Mouse (Mus musculus) myocyte (in vitro differentiated cells): Measurements from ENCODE around the gene Cyb5rl. TPM values are rescaled to one million over a fixed set of nuclear protein-coding genes. Genes with fewer than 3 reads are reported as not detected.

Source experiments
- H3K27me3 ChIP-seq: one replicate; pipeline ENCODE4 v1.6.1; 2011; ENCODE audit not compliant: control insufficient read depth, insufficient read depth, insufficient read length
- H3K36me3 ChIP-seq: one replicate; pipeline ENCODE4 v1.6.1; 2011; ENCODE audit not compliant: control insufficient read depth, insufficient read depth
- H3K4me2 ChIP-seq: one replicate; pipeline ENCODE4 v1.6.1; 2011; ENCODE audit warnings: low read depth, control low read depth
- H3K4me3 ChIP-seq: one replicate; pipeline ENCODE4 v1.5.1; 2011; ENCODE audit warnings: mild to moderate bottlenecking, control low read depth, moderate library complexity
- H3K79me2 ChIP-seq: one replicate; pipeline ENCODE4 v1.6.1; 2011; ENCODE audit not compliant: control insufficient read depth, insufficient read depth
- H3ac ChIP-seq: one replicate; pipeline ENCODE4 v1.6.1; 2011; ENCODE audit not compliant: control insufficient read depth, insufficient read length
- CEBPB ChIP-seq: IDR thresholded peaks from 2 replicates; pipeline ENCODE4 v1.6.1; 2011; ENCODE audit warnings: mild to moderate bottlenecking, moderate library complexity; ENCODE audit not compliant: poor library complexity, insufficient read depth, severe bottlenecking
- E2F4 ChIP-seq: IDR thresholded peaks from one replicate; pipeline ENCODE4 v1.6.1; 2011; ENCODE audit warnings: mild to moderate bottlenecking, control low read depth, moderate library complexity; ENCODE audit not compliant: insufficient read depth
- MAX ChIP-seq: IDR thresholded peaks from one replicate; pipeline ENCODE4 v1.6.1; 2011; ENCODE audit warnings: low read depth, mild to moderate bottlenecking, control low read depth
- MYOD1 ChIP-seq, 3 experiments: IDR thresholded peaks; one replicate each; pipeline ENCODE4 v1.6.1; 2011; ENCODE audit warnings: control low read depth in 2 of 3, low read depth in 2 of 3, mild to moderate bottlenecking in 2 of 3, moderate library complexity in 1 of 3; ENCODE audit not compliant: insufficient read length in 2 of 3, control insufficient read depth in 1 of 3
- MYOG ChIP-seq, 3 experiments: IDR thresholded peaks; one replicate each; pipeline ENCODE4 v1.6.1; 2011; ENCODE audit warnings: control low read depth in 2 of 3, low read depth in 2 of 3, mild to moderate bottlenecking in 2 of 3; ENCODE audit not compliant: insufficient read length in 2 of 3, control insufficient read depth in 1 of 3, insufficient read depth in 1 of 3
- POLR2A ChIP-seq: IDR thresholded peaks from one replicate; pipeline ENCODE4 v1.6.1; 2011; ENCODE audit warnings: low read depth, mild to moderate bottlenecking, control low read depth, moderate library complexity; ENCODE audit not compliant: insufficient read length
- POLR2AphosphoS2 ChIP-seq: IDR thresholded peaks from one replicate; pipeline ENCODE4 v1.6.1; 2011; ENCODE audit warnings: low read depth, control low read depth; ENCODE audit not compliant: insufficient read length
- REST ChIP-seq: IDR thresholded peaks from one replicate; pipeline ENCODE4 v1.6.1; 2011; ENCODE audit warnings: mild to moderate bottlenecking, control low read depth, moderate library complexity; ENCODE audit not compliant: insufficient read depth, insufficient read length
- SRF ChIP-seq: IDR thresholded peaks from one replicate; pipeline ENCODE4 v1.6.1; 2011; ENCODE audit warnings: low read depth; ENCODE audit not compliant: control insufficient read depth, insufficient read length
- TCF12 ChIP-seq: IDR thresholded peaks from one replicate; pipeline ENCODE4 v1.6.1; 2011; ENCODE audit warnings: mild to moderate bottlenecking, control low read depth; ENCODE audit not compliant: poor library complexity, insufficient read depth, severe bottlenecking
- TCF3 ChIP-seq: IDR thresholded peaks from one replicate; pipeline ENCODE4 v1.6.1; 2011; ENCODE audit warnings: low read depth, control low read depth; ENCODE audit not compliant: insufficient read length
- USF1 ChIP-seq: IDR thresholded peaks from one replicate; pipeline ENCODE4 v1.6.1; 2011; ENCODE audit warnings: low read depth, mild to moderate bottlenecking, control low read depth, moderate library complexity
- polyA plus RNA-seq: library from polyadenylated mRNA; unstranded; fragments of >200 nt; fragmentation: generic; extraction: Trizol; gene quantifications from one replicate; pipeline ENCODE4 v1.2.1, GENCODE M21; 2012; ENCODE audit warnings: missing spikeins

Cyb5rl gene
- polyA plus RNA-seq, 1 experiment = 9.1 TPM

- Histone ChIP-seq H3K4me2 (no peak within 1 kb of the TSS), H3ac (no peak within 1 kb of the TSS), H3K4me3 (no peak within 1 kb of the TSS), H3K79me2 (no peaks in the 10 kb centered on the region), H3K27me3 (peaks cover 21% of the 10 kb centered on the region), H3K36me3 (no peaks in the 10 kb centered on the region)
- TF ChIP-seq POLR2AphosphoS2 (no peak), CEBPB (no peak), REST (no peak), MYOG (IDR thresholded peaks at IDR 0.05; ENCODE audit: control insufficient read depth in 1 of 3, insufficient read depth in 1 of 3, insufficient read length in 2 of 3, low read depth in 2 of 3) (no peak), USF1 (no peak), TCF3 (no peak), POLR2A (no peak), MYOD1 (IDR thresholded peaks at IDR 0.05; ENCODE audit: control insufficient read depth in 1 of 3, insufficient read length in 2 of 3, low read depth in 2 of 3) (no peak), SRF (no peak), MAX (no peak), TCF12 (no peak), E2F4 (no peak)
These were observed 30.1 kb downstream of the Cyb5rl start, which contains the start of gene Cdcp2 for GRCm38 (mm10) chr4:107096841-107097373. Gene Cdcp2, plus strand, starts transcription at chr4:107096891.

GRCm38 (mm10) chr4:107097871-107098270, 31.1 kb downstream of the Cyb5rl start:
- H3K4me2 ChIP-seq = no peak overlapping the region
- H3K4me3 ChIP-seq = no peak overlapping the region
- no peak for TF ChIP-seq MYOG (IDR thresholded peaks at IDR 0.05; ENCODE audit: control insufficient read depth in 1 of 3, insufficient read depth in 1 of 3, insufficient read length in 2 of 3, low read depth in 2 of 3)
- no peak for TF ChIP-seq TCF12
- no peak for TF ChIP-seq SRF
- no peak for TF ChIP-seq E2F4
- TF ChIP-seq USF1 = no peak
- no peak for TF ChIP-seq CEBPB
- TF ChIP-seq POLR2AphosphoS2 = no peak
- TF ChIP-seq REST = no peak
- TF ChIP-seq MAX = no peak
- no peak for TF ChIP-seq POLR2A
- H3K27me3 ChIP-seq = peaks cover 11% of the 10 kb centered on the region
- H3K36me3 ChIP-seq = no peaks in the 10 kb centered on the region
- H3ac ChIP-seq = no peak overlapping the region
- no peaks in the 10 kb centered on the region for H3K79me2 ChIP-seq

GRCm38 (mm10) chr4:107098375-107098774, 31.6 kb downstream of the Cyb5rl start:
- no peak overlapping the region for H3K4me3 ChIP-seq
- TF ChIP-seq MYOG (IDR thresholded peaks at IDR 0.05; ENCODE audit: control insufficient read depth in 1 of 3, insufficient read depth in 1 of 3, insufficient read length in 2 of 3, low read depth in 2 of 3) (no peak), E2F4 (no peak), MYOD1 (IDR thresholded peaks at IDR 0.05; ENCODE audit: control insufficient read depth in 1 of 3, insufficient read length in 2 of 3, low read depth in 2 of 3) (no peak), TCF12 (no peak)

GRCm38 (mm10) chr4:107098791-107099525, 32.2 kb downstream of the Cyb5rl start:
- Histone ChIP-seq H3K79me2 (no peaks in the 10 kb centered on the region), H3K36me3 (no peaks in the 10 kb centered on the region), H3ac (no peak overlapping the region), H3K4me3 (no peak overlapping the region), H3K4me2 (no peak overlapping the region), H3K27me3 (peaks cover 3% of the 10 kb centered on the region)
- TF ChIP-seq TCF3 (no peak), MYOD1 (IDR thresholded peaks at IDR 0.05; ENCODE audit: control insufficient read depth in 1 of 3, insufficient read length in 2 of 3, low read depth in 2 of 3) (no peak), POLR2AphosphoS2 (no peak), MYOG (IDR thresholded peaks at IDR 0.05; ENCODE audit: control insufficient read depth in 1 of 3, insufficient read depth in 1 of 3, insufficient read length in 2 of 3, low read depth in 2 of 3) (no peak), TCF12 (no peak), USF1 (peak; percentile 19)

More at GRCm38 (mm10) chr4:107098375-107098774, 31.6 kb downstream of the Cyb5rl start:
- no peaks in the 10 kb centered on the region for H3K79me2 ChIP-seq
- H3K4me2 ChIP-seq = no peak overlapping the region
- peaks cover 9% of the 10 kb centered on the region for H3K27me3 ChIP-seq
- no peak overlapping the region for H3ac ChIP-seq
- no peaks in the 10 kb centered on the region for H3K36me3 ChIP-seq

- Histone ChIP-seq H3K36me3 (no peaks in the 10 kb centered on the region), H3K27me3 (no peaks in the 10 kb centered on the region), H3ac (no peak overlapping the region), H3K4me2 (no peak overlapping the region), H3K4me3 (no peak overlapping the region), H3K79me2 (no peaks in the 10 kb centered on the region)
- TF ChIP-seq MAX (no peak), POLR2A (no peak), USF1 (no peak)
These were observed 35.4 kb downstream of the Cyb5rl start for GRCm38 (mm10) chr4:107102220-107102619.
